Mouse (Mus musculus) NIH3T3 (cell line): ENCODE measurements around the gene Pmvk.
A peak's percentile ranks its signal among the peaks of the same experiment; 100 is the strongest.
"Not testable (repeated sequence)": the region's sequence is repeated elsewhere in the genome, so short reads cannot be mapped to it uniquely, and the experiment has no call there.

Experiments used
- DNase-seq: peaks from one replicate; pipeline ENCODE4 v3.0.0-alpha.2; 2012; ENCODE audit warnings: low read depth

The Pmvk gene

GRCm38 (mm10) chr3:89429021-89429420 is 25.3 kb upstream of the Pmvk start:
- DNase-seq, result not testable (repeated sequence)

- DNase-seq, result peak; percentile 98
These were observed 23.9 kb upstream of the Pmvk start, which contains the start of gene Pygo2 for GRCm38 (mm10) chr3:89430171-89431159. Pygo2 (plus strand) TSS chr3:89430214.

- DNase-seq, result no peak
These were observed 21.7 kb upstream of the Pmvk start for GRCm38 (mm10) chr3:89432606-89433005.

- DNase-seq, result no peak
These were observed 19.8 kb upstream of the Pmvk start for GRCm38 (mm10) chr3:89434532-89434931.

GRCm38 (mm10) chr3:89435041-89435440 is 19.3 kb upstream of the Pmvk start:
- no peak for DNase-seq

GRCm38 (mm10) chr3:89436176-89437113 is 17.9 kb upstream of the Pmvk start, which contains the start of gene Pbxip1:
Pbxip1 (plus strand) TSS chr3:89436706.
- peak; percentile 79 for DNase-seq

GRCm38 (mm10) chr3:89437269-89437668 is 17.1 kb upstream of the Pmvk start:
- peak; percentile 27 for DNase-seq

- DNase-seq, result no peak
These were observed 13.7 kb upstream of the Pmvk start for GRCm38 (mm10) chr3:89440691-89441090.

- DNase-seq, result peak; percentile 36
These were observed 5.4 kb upstream of the Pmvk start for GRCm38 (mm10) chr3:89448720-89449537.

- peak; percentile 84 for DNase-seq
These were observed 4.8 kb upstream of the Pmvk start for GRCm38 (mm10) chr3:89449541-89449940.

GRCm38 (mm10) chr3:89451916-89452315 is 2.4 kb upstream of the Pmvk start:
- DNase-seq, result no peak

- peak; percentile 36 for DNase-seq
These were observed 1.5 kb downstream of the Pmvk start for GRCm38 (mm10) chr3:89455786-89456285.

- DNase-seq, result peak; percentile 80
These were observed 2.7 kb downstream of the Pmvk start for GRCm38 (mm10) chr3:89456726-89457665.

GRCm38 (mm10) chr3:89458372-89458964 is 4.1 kb downstream of the Pmvk start:
- DNase-seq, result no peak

- peak; percentile 97 for DNase-seq
These were observed 4.8 kb downstream of the Pmvk start for GRCm38 (mm10) chr3:89458965-89459807.

GRCm38 (mm10) chr3:89468268-89468667 is 13.9 kb downstream of the Pmvk start:
- DNase-seq, result peak; percentile 60

GRCm38 (mm10) chr3:89472280-89472679 is 17.9 kb downstream of the Pmvk start:
- no peak for DNase-seq

- no peak for DNase-seq
These were observed 19.5 kb downstream of the Pmvk start for GRCm38 (mm10) chr3:89473838-89474237.

GRCm38 (mm10) chr3:89479055-89479454 is 24.7 kb downstream of the Pmvk start:
- no peak for DNase-seq
